Mouse (Mus musculus) hindbrain, embryonic 10.5 days (tissue): Measurements from ENCODE around the gene Wnk2. TPM values are rescaled to one million over a fixed set of nuclear protein-coding genes. Genes with fewer than 3 reads are reported as not detected.
"Not testable (repeated sequence)": the region's sequence is repeated elsewhere in the genome, so short reads cannot be mapped to it uniquely, and the experiment has no call there.

ENCODE experiments used
- DNase-seq: peaks from one replicate; pipeline ENCODE4 v3.0.0-alpha.2; 2017; ENCODE audit warnings: low spot score
- H3K27ac ChIP-seq: fragments of 300-500 bp; sonication (generic); 2 replicates; pipeline ENCODE4 v1.5.1; 2016; ENCODE audit warnings: mild to moderate bottlenecking, moderate library complexity
- H3K27me3 ChIP-seq: fragments of 300-500 bp; sonication (generic); 2 replicates; pipeline ENCODE4 v1.6.1; 2016; ENCODE audit warnings: mild to moderate bottlenecking; ENCODE audit not compliant: poor library complexity, insufficient read depth, severe bottlenecking
- H3K36me3 ChIP-seq: fragments of 300-500 bp; sonication (generic); 2 replicates; pipeline ENCODE4 v1.6.1; 2016; ENCODE audit warnings: mild to moderate bottlenecking, moderate library complexity
- H3K4me1 ChIP-seq: fragments of 300-500 bp; sonication (generic); replicated peaks from 2 replicates; pipeline ENCODE4 v1.6.1; 2016; ENCODE audit warnings: mild to moderate bottlenecking
- H3K4me3 ChIP-seq: fragments of 300-500 bp; sonication (generic); 2 replicates; pipeline ENCODE4 v1.5.1; 2016; ENCODE audit warnings: mild to moderate bottlenecking, moderate library complexity
- H3K9me3 ChIP-seq: fragments of 300-500 bp; sonication (generic); 2 replicates; pipeline ENCODE4 v1.6.1; 2016; ENCODE audit warnings: mild to moderate bottlenecking, moderate library complexity
- WGBS: fragments of 180-500 bp; shearing (Covaris S2); methylation state at CpG from one replicate; pipeline ENCODE4 v1.1.7; 2016; 5-methylcytosine and 5-hydroxymethylcytosine counted together
- polyA plus RNA-seq: library from polyadenylated mRNA; unstranded; fragments of >200 nt; fragmentation: Nextera tagmentation; extraction: Ambion mirVana; gene quantifications from 2 replicates; pipeline ENCODE4 v1.2.1, GENCODE M21; 2016

Gene Wnk2
- polyA plus RNA-seq, 1 experiment from 2014 or later: 8.5 TPM

DNA sequence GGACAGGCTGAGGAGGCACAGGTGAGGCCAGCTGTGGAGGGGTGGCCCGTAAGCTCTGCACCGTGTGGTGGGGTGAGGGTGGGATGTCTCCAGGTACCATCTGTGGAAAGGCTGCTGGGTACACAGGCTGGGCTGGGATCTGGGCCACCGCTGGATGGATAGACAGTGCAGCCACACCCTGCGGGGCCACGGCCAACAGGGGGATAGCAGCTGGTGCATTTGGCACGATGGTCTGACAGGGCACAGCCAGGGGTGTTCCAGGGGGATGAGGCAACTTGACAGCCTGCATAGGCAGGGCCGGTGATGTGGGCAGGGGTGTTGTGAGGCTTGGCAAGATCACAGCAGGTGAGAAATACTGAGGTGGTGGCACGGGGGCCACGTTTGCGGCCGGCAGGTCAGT lies 71.6 kb downstream of the Wnk2 start:
- Histone ChIP-seq H3K36me3 (peaks cover 70% of the 10 kb centered on the region), H3K9me3 (no peaks in the 10 kb centered on the region), H3K4me1 (peaks cover 7% of the 10 kb centered on the region; the same call in 1 of the 2 replicates), H3K27ac (no peak overlapping the region), H3K27me3 (no peaks in the 10 kb centered on the region), H3K4me3 (no peak overlapping the region)
- 87% methylated on average over 11 of the region's 11 CpGs for WGBS
- no peak for DNase-seq

DNA sequence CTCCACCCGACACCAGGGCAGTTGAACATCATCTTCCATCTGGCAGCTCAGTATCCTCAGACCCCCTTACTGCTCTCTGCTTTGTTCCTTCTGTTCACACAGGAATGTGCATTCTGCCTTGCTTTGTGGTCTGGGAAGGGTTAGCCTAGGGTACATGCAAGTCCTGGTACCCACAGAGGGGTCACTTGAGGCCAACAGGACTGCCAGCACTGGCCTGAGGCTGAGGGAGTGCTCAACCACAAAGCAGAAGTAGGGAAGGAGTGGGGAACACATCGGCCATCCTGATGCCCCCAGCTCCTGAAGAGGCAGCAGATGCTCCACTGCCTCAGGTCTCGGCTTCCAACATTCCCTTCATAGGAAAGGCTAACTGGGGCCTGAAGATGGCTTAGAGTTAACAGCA lies 72.4 kb downstream of the Wnk2 start:
- 90% methylated on average over 3 of the region's 3 CpGs for WGBS
- no peak for DNase-seq
- H3K27ac ChIP-seq: no peak overlapping the region
- peaks cover 7% of the 10 kb centered on the region; the same call in 1 of the 2 replicates for H3K4me1 ChIP-seq
- H3K36me3 ChIP-seq: peaks cover 72% of the 10 kb centered on the region
- no peaks in the 10 kb centered on the region for H3K9me3 ChIP-seq
- no peak overlapping the region for H3K4me3 ChIP-seq
- no peaks in the 10 kb centered on the region for H3K27me3 ChIP-seq

DNA sequence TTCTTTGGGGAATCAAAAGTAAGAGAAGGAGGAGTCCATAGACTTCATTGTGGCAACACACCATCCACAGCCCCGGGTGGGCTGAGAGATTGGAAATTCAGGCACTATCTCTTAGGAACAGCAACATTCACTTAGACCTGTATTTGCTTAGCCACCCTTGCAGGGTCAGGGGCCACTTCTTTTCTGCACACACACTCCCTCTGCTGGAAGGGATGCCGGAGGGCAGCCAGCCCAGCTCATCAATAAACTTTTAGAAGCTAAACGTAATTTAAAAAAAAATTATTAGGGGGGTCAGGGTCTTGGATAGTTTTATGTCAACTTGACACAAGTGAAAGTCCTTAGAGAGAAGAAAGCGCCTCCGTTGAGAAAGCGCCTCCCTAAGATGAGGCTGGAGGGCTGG lies 74.5 kb downstream of the Wnk2 start:
- Histone ChIP-seq H3K36me3 (peaks cover 82% of the 10 kb centered on the region), H3K4me3 (no peak overlapping the region), H3K9me3 (no peaks in the 10 kb centered on the region), H3K27ac (no peak overlapping the region), H3K27me3 (no peaks in the 10 kb centered on the region), H3K4me1 (peaks cover 7% of the 10 kb centered on the region; the same call in 1 of the 2 replicates)
- 78% methylated on average over 6 of the region's 6 CpGs for WGBS
- no peak for DNase-seq

DNA sequence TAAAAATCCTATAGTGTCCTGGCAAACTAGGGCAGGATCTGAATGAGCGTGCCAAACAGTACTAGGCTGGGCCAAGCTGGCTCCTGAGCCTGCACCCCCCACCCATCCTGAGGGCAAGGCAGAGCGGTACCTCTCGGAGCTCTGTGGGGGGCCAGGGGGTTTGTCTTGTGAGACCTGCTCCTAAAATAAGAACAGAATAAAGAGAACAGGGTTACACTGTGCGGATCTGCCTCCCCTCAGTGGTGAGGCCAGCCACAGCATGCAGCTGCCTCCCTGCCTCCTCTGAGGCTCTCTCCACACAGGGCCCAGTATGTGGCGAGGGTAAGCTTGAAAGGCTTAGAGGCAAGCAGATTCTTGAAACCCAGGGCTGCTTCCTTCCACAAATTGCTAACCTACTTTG lies 76.0 kb downstream of the Wnk2 start:
- 0 out of 2 replicates have a peak overlapping the region, but pooled peaks have one; percentile 36 for H3K27ac ChIP-seq
- WGBS: 72% methylated on average over 5 of the region's 5 CpGs
- no peak overlapping the region for H3K4me3 ChIP-seq
- peaks cover 84% of the 10 kb centered on the region for H3K36me3 ChIP-seq
- no peaks in the 10 kb centered on the region for H3K27me3 ChIP-seq
- DNase-seq: no peak
- no peaks in the 10 kb centered on the region for H3K9me3 ChIP-seq
- H3K4me1 ChIP-seq: peaks cover 7% of the 10 kb centered on the region; the same call in 1 of the 2 replicates

DNA sequence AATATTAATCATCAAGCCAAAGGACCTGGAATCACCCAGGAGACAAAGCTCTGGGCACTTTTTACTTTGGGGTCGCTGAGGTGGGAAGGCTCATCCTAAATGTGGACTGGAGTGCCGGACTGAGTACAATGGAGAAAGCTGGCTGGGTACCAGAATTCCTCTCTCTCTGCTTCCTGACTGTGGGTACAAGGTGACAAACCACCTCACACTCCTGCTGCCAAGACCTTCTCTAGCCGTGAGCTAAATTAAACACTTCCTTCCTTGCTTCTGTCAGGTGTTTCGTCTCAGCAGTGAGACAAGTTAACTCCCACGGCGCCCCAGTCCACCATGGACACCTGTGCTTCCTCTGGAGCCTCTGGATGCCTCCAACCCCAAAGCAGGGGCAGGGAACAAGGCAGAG lies 77.8 kb downstream of the Wnk2 start:
- Histone ChIP-seq H3K36me3 (peaks cover 75% of the 10 kb centered on the region), H3K27me3 (no peaks in the 10 kb centered on the region), H3K27ac (no peak overlapping the region), H3K4me1 (peaks cover 7% of the 10 kb centered on the region; the same call in 1 of the 2 replicates), H3K9me3 (no peaks in the 10 kb centered on the region), H3K4me3 (no peak overlapping the region)
- no peak for DNase-seq
- WGBS: 85% methylated on average over 6 of the region's 6 CpGs

DNA sequence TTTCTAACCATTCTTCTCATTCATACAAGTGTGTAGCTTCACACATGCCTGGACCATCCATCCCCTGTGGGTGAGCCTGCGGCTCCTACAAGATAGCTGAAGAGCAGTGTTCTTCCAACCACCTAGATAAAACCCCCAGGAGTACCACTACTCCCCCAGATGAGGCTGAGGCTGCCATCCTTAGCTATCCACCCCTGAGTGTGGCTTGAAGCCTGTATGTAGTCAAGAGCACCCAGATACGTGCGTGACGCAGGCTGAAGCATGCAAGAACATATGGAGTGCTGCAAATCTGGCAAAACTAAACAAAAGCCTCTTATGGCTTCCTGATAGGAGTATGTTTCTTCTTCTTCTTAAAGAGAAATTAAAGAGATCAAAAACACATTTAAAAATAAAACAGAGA lies 78.4 kb downstream of the Wnk2 start:
- Histone ChIP-seq H3K4me1 (peaks cover 7% of the 10 kb centered on the region; the same call in 1 of the 2 replicates), H3K27me3 (no peaks in the 10 kb centered on the region), H3K9me3 (no peaks in the 10 kb centered on the region), H3K27ac (no peak overlapping the region), H3K4me3 (no peak overlapping the region), H3K36me3 (peaks cover 69% of the 10 kb centered on the region)
- DNase-seq: no peak
- WGBS: 93% methylated on average over 4 of the region's 4 CpGs

DNA sequence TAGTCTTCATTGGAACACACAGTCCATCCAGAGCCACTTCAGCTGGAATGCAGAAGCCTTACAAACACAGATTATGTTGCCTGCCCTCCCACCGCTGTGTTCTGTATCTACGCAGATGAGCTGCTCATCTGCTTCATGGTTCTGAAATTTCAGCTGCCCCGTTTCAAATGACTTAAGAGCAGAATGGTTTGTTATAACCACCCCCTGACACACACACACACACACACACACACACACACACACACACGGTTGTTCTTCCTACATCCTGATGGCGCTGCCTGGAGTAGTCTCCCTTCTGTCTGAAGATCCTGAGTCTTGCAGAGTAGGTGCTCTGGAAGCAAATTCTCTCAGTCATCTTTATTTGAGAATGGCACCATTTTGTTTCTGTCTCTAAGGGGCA lies 83.6 kb downstream of the Wnk2 start:
- Histone ChIP-seq H3K36me3 (peaks cover 65% of the 10 kb centered on the region), H3K4me1 (no peaks in the 10 kb centered on the region)

DNA sequence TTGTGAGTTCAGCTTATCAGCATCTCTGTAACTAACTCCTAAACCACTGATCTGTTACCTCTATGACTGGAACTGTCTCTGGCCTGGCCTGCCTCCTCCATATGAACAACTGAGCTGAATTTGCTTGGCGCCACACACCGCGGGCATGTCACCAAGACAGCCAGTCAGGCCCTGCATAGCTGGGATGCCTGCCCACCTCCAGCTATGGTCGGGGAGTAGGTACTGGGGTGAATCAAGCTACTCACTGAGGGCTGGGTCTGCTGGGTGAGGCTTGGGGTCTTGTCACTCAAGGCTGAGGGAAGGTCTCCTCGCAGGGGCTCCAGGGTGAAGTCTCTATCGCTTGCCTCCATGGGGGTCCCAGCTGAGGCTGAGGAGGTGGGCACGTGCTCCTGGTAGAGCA lies 87.4 kb downstream of the Wnk2 start:
- H3K36me3 ChIP-seq: peaks cover 55% of the 10 kb centered on the region
- 86% methylated on average over 7 of the region's 7 CpGs for WGBS
- H3K27ac ChIP-seq: no peak overlapping the region
- no peaks in the 10 kb centered on the region for H3K4me1 ChIP-seq
- no peaks in the 10 kb centered on the region for H3K9me3 ChIP-seq
- DNase-seq: no peak
- H3K27me3 ChIP-seq: no peaks in the 10 kb centered on the region
- H3K4me3 ChIP-seq: no peak overlapping the region

More for the DNA sequence above, 83.6 kb downstream of the Wnk2 start:
- no peaks in the 10 kb centered on the region for H3K9me3 ChIP-seq
- H3K27me3 ChIP-seq: no peaks in the 10 kb centered on the region
- DNase-seq: no peak
- H3K27ac ChIP-seq: no peak overlapping the region
- 89% methylated on average over 5 of the region's 5 CpGs for WGBS
- H3K4me3 ChIP-seq: no peak overlapping the region

DNA sequence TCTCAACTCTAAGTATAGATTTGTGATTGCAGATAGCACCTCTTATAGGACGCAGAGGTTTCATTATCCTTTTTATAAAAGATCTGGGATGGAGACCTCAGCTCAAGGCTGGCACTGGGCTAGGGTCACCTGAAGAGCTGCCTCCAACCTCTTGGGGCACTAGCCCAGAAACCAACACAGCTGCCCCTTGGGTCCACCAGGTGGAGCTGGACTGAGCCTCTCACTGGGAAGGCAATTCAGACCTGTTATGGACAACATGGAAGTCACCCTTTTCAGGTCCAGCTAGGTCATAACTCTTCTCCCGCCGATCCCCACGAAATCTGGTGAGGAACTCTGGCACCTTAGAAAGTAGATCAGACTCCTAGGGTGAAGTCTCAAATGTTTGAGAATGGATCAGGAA lies 89.3 kb downstream of the Wnk2 start:
- no peak for DNase-seq
- Histone ChIP-seq H3K27ac (no peak overlapping the region), H3K9me3 (no peaks in the 10 kb centered on the region), H3K4me1 (no peaks in the 10 kb centered on the region), H3K36me3 (peaks cover 53% of the 10 kb centered on the region), H3K27me3 (no peaks in the 10 kb centered on the region), H3K4me3 (no peak overlapping the region)
- 91% methylated on average over 4 of the region's 4 CpGs for WGBS

DNA sequence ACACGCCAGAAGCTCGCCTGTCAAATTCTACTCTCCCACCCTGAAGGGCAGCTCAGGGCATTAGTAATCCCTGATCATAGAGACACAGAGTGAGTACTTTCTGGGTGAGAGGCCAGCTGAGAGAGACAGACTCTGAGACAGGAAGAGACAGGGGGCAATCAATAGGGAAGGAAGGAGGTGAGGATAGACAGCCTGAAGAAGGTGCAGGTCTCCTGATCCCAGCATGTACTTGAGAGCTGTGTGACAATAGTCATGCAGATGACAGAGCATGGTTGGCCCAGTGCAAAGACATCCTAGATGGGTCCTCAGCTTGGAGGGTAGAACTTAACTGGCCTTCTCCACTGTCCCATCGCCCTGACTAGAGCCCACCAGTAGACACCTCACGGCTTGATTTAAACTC lies 91.5 kb downstream of the Wnk2 start:
- 90% methylated on average over 4 of the region's 4 CpGs for WGBS
- no peaks in the 10 kb centered on the region for H3K27me3 ChIP-seq
- no peaks in the 10 kb centered on the region for H3K4me1 ChIP-seq
- H3K27ac ChIP-seq: no peak overlapping the region
- no peak overlapping the region for H3K4me3 ChIP-seq
- H3K9me3 ChIP-seq: no peaks in the 10 kb centered on the region
- no peak for DNase-seq
- H3K36me3 ChIP-seq: peaks cover 49% of the 10 kb centered on the region

DNA sequence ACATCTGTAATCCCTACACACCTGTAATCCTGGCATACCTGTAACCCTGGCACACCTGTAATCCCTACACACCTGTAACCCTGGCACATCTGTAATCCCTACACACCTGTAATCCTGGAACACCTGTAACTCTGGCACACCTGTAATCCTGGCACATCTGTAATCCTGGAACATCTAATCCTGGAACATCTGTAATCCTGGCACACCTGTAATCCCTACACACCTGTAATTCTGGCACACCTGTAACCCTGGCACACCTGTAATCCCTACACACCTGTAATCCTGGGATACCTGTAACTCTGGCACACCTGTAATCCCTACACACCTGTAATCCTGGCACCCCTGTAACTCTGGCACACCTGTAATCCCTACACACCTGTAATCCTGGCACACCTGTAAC lies 93.1 kb downstream of the Wnk2 start:
- not testable (repeated sequence) for H3K27me3 ChIP-seq, H3K4me3 ChIP-seq, H3K27ac ChIP-seq, H3K4me1 ChIP-seq, DNase-seq, H3K9me3 ChIP-seq
- peaks cover 38% of the 10 kb centered on the region for H3K36me3 ChIP-seq

DNA sequence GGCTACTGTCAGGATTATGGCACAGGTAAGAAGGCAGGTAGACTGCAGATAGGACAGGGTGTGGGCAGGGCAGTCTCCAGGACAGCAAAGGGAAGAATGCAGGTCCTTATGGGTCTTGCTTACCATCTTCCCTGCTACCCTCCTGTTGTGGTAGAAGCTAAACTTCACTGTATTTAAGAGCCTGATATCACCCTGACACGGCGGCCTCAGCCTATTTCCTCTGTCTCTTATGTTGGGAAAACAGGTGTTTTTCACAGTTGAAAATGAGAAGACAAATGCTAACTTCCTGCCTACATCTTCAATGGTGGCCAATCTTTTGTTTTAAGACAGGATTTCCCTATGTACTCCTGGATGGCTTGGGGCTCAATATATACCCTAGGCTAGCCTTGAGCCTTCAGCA lies 94.5 kb downstream of the Wnk2 start:
- Histone ChIP-seq H3K36me3 (peaks cover 34% of the 10 kb centered on the region), H3K27ac (no peak overlapping the region), H3K4me1 (no peaks in the 10 kb centered on the region), H3K4me3 (no peak overlapping the region), H3K27me3 (no peaks in the 10 kb centered on the region), H3K9me3 (no peaks in the 10 kb centered on the region)
- DNase-seq: no peak
- 89% methylated on average over 2 of the region's 2 CpGs for WGBS

DNA sequence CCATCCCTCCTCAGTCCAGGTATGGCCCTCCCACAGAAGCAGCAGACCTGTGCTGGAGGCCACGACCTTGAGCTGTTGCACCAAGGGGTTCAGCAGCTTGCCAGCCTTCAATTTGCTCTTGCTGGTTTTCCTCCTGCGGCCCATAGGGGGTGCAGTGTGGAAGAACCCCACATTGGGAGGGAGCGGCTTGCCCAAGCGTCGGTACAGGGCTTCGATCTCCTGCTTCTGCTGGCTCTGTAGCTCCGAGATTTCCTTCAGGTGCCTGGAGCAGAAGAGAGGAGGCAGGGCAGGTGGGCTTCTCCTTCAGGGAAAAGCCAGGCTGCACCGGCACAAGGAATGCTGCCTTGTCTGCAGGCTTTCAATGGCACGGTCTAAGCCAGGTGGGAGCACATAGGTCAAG lies 95.3 kb downstream of the Wnk2 start:
- Histone ChIP-seq H3K4me1 (no peaks in the 10 kb centered on the region), H3K4me3 (no peak overlapping the region), H3K9me3 (no peaks in the 10 kb centered on the region), H3K36me3 (peaks cover 35% of the 10 kb centered on the region), H3K27me3 (no peaks in the 10 kb centered on the region), H3K27ac (no peak overlapping the region)
- WGBS: 46% methylated on average over 9 of the region's 9 CpGs
- no peak for DNase-seq

DNA sequence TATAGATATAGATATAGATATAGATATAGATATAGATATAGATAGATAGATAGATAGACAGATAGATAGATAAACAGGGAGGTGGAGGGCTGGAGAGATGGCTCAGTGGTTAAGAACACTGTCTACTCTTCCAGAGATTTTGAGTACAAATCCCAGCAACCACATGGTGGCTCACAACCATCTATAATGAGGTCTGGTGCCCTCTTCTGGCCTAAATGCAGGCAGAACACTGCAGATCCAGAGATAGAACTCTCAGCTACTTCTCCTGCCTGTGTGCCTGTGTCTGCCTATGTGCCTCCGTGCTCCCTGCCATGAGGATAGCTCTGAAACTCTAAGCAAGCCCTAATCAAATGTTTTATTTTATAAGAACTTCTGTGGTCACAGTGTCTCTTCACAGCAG lies 100.4 kb downstream of the Wnk2 start:
- WGBS: 85% methylated on average over 1 of the region's 1 CpGs
- H3K36me3 ChIP-seq: peaks cover 29% of the 10 kb centered on the region
- DNase-seq: no peak
- H3K27ac ChIP-seq: no peak overlapping the region
- H3K4me1 ChIP-seq: peaks cover 26% of the 10 kb centered on the region
- peaks cover 9% of the 10 kb centered on the region; the same call in 1 of the 2 replicates for H3K27me3 ChIP-seq
- H3K9me3 ChIP-seq: no peaks in the 10 kb centered on the region
- H3K4me3 ChIP-seq: no peak overlapping the region
